Mouse (Mus musculus) stomach, postnatal 0 days (tissue): ENCODE measurements at regions not wholly inside any gene's neighbourhood (a gene's known extent, or its start where the extent isn't known, plus 50 kb on each side); places are given as distances from the start of the nearest gene placed in this dataset.

Source experiments
- ATAC-seq: fragments of 200-750 bp; cut with Nextera tagmentation; 2 replicates; pipeline ENCODE4 v1.8.0; 2017; ENCODE audit not compliant: low FRiP score, low TSS enrichment
- DNase-seq: peaks from one replicate; pipeline ENCODE4 v3.0.0-alpha.2; 2016; ENCODE audit warnings: low spot score
- H3K27ac ChIP-seq: fragments of 300-500 bp; sonication (generic); replicated peaks from 2 replicates; pipeline ENCODE4 v1.5.1; 2014; ENCODE audit warnings: mild to moderate bottlenecking, control low read depth
- H3K27me3 ChIP-seq: fragments of 300-500 bp; sonication (generic); 2 replicates; pipeline ENCODE4 v1.6.1; 2014; ENCODE audit warnings: low read length; ENCODE audit not compliant: control insufficient read depth, insufficient read depth
- H3K36me3 ChIP-seq: fragments of 300-500 bp; sonication (generic); 2 replicates; pipeline ENCODE4 v1.6.1; 2014; ENCODE audit warnings: low read length, mixed read lengths; ENCODE audit not compliant: control insufficient read depth, insufficient read depth
- H3K4me1 ChIP-seq: fragments of 300-500 bp; sonication (generic); replicated peaks from 2 replicates; pipeline ENCODE4 v1.6.1; 2014; ENCODE audit warnings: antibody characterized with exemption; ENCODE audit not compliant: control insufficient read depth, insufficient read depth
- H3K4me2 ChIP-seq: fragments of 300-500 bp; sonication (generic); replicated peaks from 2 replicates; pipeline ENCODE4 v1.6.1; 2014; ENCODE audit warnings: low read depth, mild to moderate bottlenecking, control low read depth, moderate library complexity
- H3K4me3 ChIP-seq: fragments of 300-500 bp; sonication (generic); 2 replicates; pipeline ENCODE4 v1.5.1; 2014; ENCODE audit warnings: low read depth, low read length, control low read depth
- H3K9ac ChIP-seq: fragments of 300-500 bp; sonication (generic); 2 replicates; pipeline ENCODE4 v1.6.1; 2014; ENCODE audit warnings: mild to moderate bottlenecking, low read length, control low read depth, mixed read lengths
- H3K9me3 ChIP-seq: fragments of 300-500 bp; sonication (generic); 2 replicates; pipeline ENCODE4 v1.6.1; 2016; ENCODE audit warnings: low read length; ENCODE audit not compliant: control insufficient read depth
- CTCF ChIP-seq: IDR thresholded peaks from 2 replicates; pipeline ENCODE4 v1.5.1; 2016; ENCODE audit warnings: antibody characterized with exemption, low read depth, mild to moderate bottlenecking, moderate library complexity
- EP300 ChIP-seq: optimal IDR thresholded peaks from 2 replicates; pipeline ENCODE3; 2016; ENCODE audit warnings: antibody characterized with exemption
- WGBS: fragments of 180-500 bp; shearing (Covaris S2); extraction: QIAGEN DNeasy Blood & Tissue Kit; methylation state at CpG from one replicate; pipeline ENCODE4 v1.1.7; 2014; 5-methylcytosine and 5-hydroxymethylcytosine counted together

GRCm38 (mm10) chr8:91975460-91975859 lies 173.6 kb upstream of the Irx3 start:
- H3K9me3 ChIP-seq: no peaks in the 10 kb centered on the region
- ATAC-seq (no peak), DNase-seq (no peak)
- no peak overlapping the region for H3K27ac ChIP-seq
- H3K4me1 ChIP-seq: no peaks in the 10 kb centered on the region
- H3K9ac ChIP-seq: no peak overlapping the region
- WGBS: 81% methylated on average over 2 of the region's 2 CpGs
- H3K27me3 ChIP-seq: no peaks in the 10 kb centered on the region
- TF ChIP-seq EP300 (no peak), CTCF (no peak)
- H3K36me3 ChIP-seq: no peaks in the 10 kb centered on the region
- H3K4me2 ChIP-seq: no peak overlapping the region
- H3K4me3 ChIP-seq: no peak overlapping the region

- Histone ChIP-seq H3K27ac (no peak overlapping the region), H3K9ac (no peak overlapping the region), H3K4me3 (no peak overlapping the region), H3K4me2 (no peak overlapping the region), H3K4me1 (no peaks in the 10 kb centered on the region), H3K27me3 (no peaks in the 10 kb centered on the region), H3K9me3 (no peaks in the 10 kb centered on the region), H3K36me3 (no peaks in the 10 kb centered on the region)
- ATAC-seq: no peak
- TF ChIP-seq EP300: no peak
- no peak for TF ChIP-seq CTCF
- WGBS: 77% methylated on average over 3 of the region's 3 CpGs
- DNase-seq: no peak
These were observed 172.8 kb upstream of the Irx3 start for GRCm38 (mm10) chr8:91974636-91975035.

GRCm38 (mm10) chr8:91973951-91974439 lies 172.1 kb upstream of the Irx3 start:
- H3K9me3 ChIP-seq: no peaks in the 10 kb centered on the region
- H3K4me3 ChIP-seq: no peak overlapping the region
- no peak for DNase-seq
- H3K4me2 ChIP-seq: no peak overlapping the region
- WGBS: 54% methylated on average over 18 of the region's 18 CpGs
- H3K4me1 ChIP-seq: no peaks in the 10 kb centered on the region
- ATAC-seq: no peak
- H3K27me3 ChIP-seq: no peaks in the 10 kb centered on the region
- H3K27ac ChIP-seq: no peak overlapping the region
- no peaks in the 10 kb centered on the region for H3K36me3 ChIP-seq
- no peak for TF ChIP-seq CTCF
- TF ChIP-seq EP300: no peak
- H3K9ac ChIP-seq: no peak overlapping the region

GRCm38 (mm10) chr8:91967407-91967806 lies 165.5 kb upstream of the Irx3 start:
- no peak for ATAC-seq
- 0 out of 2 replicates have a peak, but pooled peaks cover 2% of the 10 kb centered on the region for H3K4me1 ChIP-seq
- H3K4me2 ChIP-seq: peak overlapping the region; percentile 47
- 14% methylated on average over 16 of the region's 16 CpGs for WGBS
- H3K9me3 ChIP-seq: no peaks in the 10 kb centered on the region
- peak overlapping the region; percentile 6 for H3K4me3 ChIP-seq
- no peak for TF ChIP-seq EP300
- TF ChIP-seq CTCF: no peak
- H3K27ac ChIP-seq: no peak overlapping the region
- no peaks in the 10 kb centered on the region for H3K36me3 ChIP-seq
- H3K9ac ChIP-seq: no peak overlapping the region
- H3K27me3 ChIP-seq: no peaks in the 10 kb centered on the region
- DNase-seq: peak; percentile 48

- H3K9me3 ChIP-seq: no peaks in the 10 kb centered on the region
- peak; percentile 21 for DNase-seq
- 17% methylated on average over 19 of the region's 19 CpGs for WGBS
- H3K4me2 ChIP-seq: peak overlapping the region; percentile 47
- H3K4me1 ChIP-seq: 0 out of 2 replicates have a peak, but pooled peaks cover 2% of the 10 kb centered on the region
- no peaks in the 10 kb centered on the region for H3K36me3 ChIP-seq
- TF ChIP-seq CTCF: peak; percentile 59
- TF ChIP-seq EP300: no peak
- no peaks in the 10 kb centered on the region for H3K27me3 ChIP-seq
- ATAC-seq: no peak
- H3K4me3 ChIP-seq: peak overlapping the region; percentile 6; the same call in 1 of the 2 replicates
- H3K27ac ChIP-seq: no peak overlapping the region
- no peak overlapping the region for H3K9ac ChIP-seq
These were observed 165.1 kb upstream of the Irx3 start for GRCm38 (mm10) chr8:91966891-91967370.

GRCm38 (mm10) chr8:91961696-91962095 lies 159.8 kb upstream of the Irx3 start:
- Histone ChIP-seq H3K36me3 (no peaks in the 10 kb centered on the region), H3K4me3 (no peak overlapping the region), H3K27ac (no peak overlapping the region), H3K4me2 (no peak overlapping the region), H3K4me1 (no peaks in the 10 kb centered on the region), H3K27me3 (no peaks in the 10 kb centered on the region), H3K9ac (no peak overlapping the region), H3K9me3 (no peaks in the 10 kb centered on the region)
- ATAC-seq (no peak), DNase-seq (no peak)
- TF ChIP-seq EP300 (no peak), CTCF (no peak)
- WGBS: 70% methylated on average over 5 of the region's 5 CpGs
